Mouse (Mus musculus) stomach, postnatal 0 days (tissue): ENCODE data around the gene Grhl1. TPM values are rescaled to one million over a fixed set of nuclear protein-coding genes. Genes with fewer than 3 reads are reported as not detected.
A peak's percentile ranks its signal among the peaks of the same experiment; 100 is the strongest.

ENCODE experiments used
- ATAC-seq: fragments of 200-750 bp; cut with Nextera tagmentation; 2 replicates; pipeline ENCODE4 v1.8.0; 2017; ENCODE audit not compliant: low FRiP score, low TSS enrichment
- DNase-seq: peaks from one replicate; pipeline ENCODE4 v3.0.0-alpha.2; 2016; ENCODE audit warnings: low spot score
- H3K27ac ChIP-seq: fragments of 300-500 bp; sonication (generic); replicated peaks from 2 replicates; pipeline ENCODE4 v1.5.1; 2014; ENCODE audit warnings: mild to moderate bottlenecking, control low read depth
- H3K27me3 ChIP-seq: fragments of 300-500 bp; sonication (generic); 2 replicates; pipeline ENCODE4 v1.6.1; 2014; ENCODE audit warnings: low read length; ENCODE audit not compliant: control insufficient read depth, insufficient read depth
- H3K36me3 ChIP-seq: fragments of 300-500 bp; sonication (generic); 2 replicates; pipeline ENCODE4 v1.6.1; 2014; ENCODE audit warnings: low read length, mixed read lengths; ENCODE audit not compliant: control insufficient read depth, insufficient read depth
- H3K4me1 ChIP-seq: fragments of 300-500 bp; sonication (generic); replicated peaks from 2 replicates; pipeline ENCODE4 v1.6.1; 2014; ENCODE audit warnings: antibody characterized with exemption; ENCODE audit not compliant: control insufficient read depth, insufficient read depth
- H3K4me2 ChIP-seq: fragments of 300-500 bp; sonication (generic); replicated peaks from 2 replicates; pipeline ENCODE4 v1.6.1; 2014; ENCODE audit warnings: low read depth, mild to moderate bottlenecking, control low read depth, moderate library complexity
- H3K4me3 ChIP-seq: fragments of 300-500 bp; sonication (generic); 2 replicates; pipeline ENCODE4 v1.5.1; 2014; ENCODE audit warnings: low read depth, low read length, control low read depth
- H3K9ac ChIP-seq: fragments of 300-500 bp; sonication (generic); 2 replicates; pipeline ENCODE4 v1.6.1; 2014; ENCODE audit warnings: mild to moderate bottlenecking, low read length, control low read depth, mixed read lengths
- H3K9me3 ChIP-seq: fragments of 300-500 bp; sonication (generic); 2 replicates; pipeline ENCODE4 v1.6.1; 2016; ENCODE audit warnings: low read length; ENCODE audit not compliant: control insufficient read depth
- CTCF ChIP-seq: IDR thresholded peaks from 2 replicates; pipeline ENCODE4 v1.5.1; 2016; ENCODE audit warnings: antibody characterized with exemption, low read depth, mild to moderate bottlenecking, moderate library complexity
- EP300 ChIP-seq: optimal IDR thresholded peaks from 2 replicates; pipeline ENCODE3; 2016; ENCODE audit warnings: antibody characterized with exemption
- WGBS: fragments of 180-500 bp; shearing (Covaris S2); extraction: QIAGEN DNeasy Blood & Tissue Kit; methylation state at CpG from one replicate; pipeline ENCODE4 v1.1.7; 2014; 5-methylcytosine and 5-hydroxymethylcytosine counted together
- polyA plus RNA-seq: library from polyadenylated mRNA; unstranded; fragments of >200 nt; fragmentation: Nextera tagmentation; extraction: Ambion mirVana; gene quantifications from 2 replicates; pipeline ENCODE4 v1.2.1, GENCODE M21; 2015

Grhl1 gene
- polyA plus RNA-seq, 1 experiment from 2014 or later = 28.9 TPM

GRCm38 (mm10) chr12:24658998-24659397 lies 86.9 kb downstream of the Grhl1 start:
- no peak overlapping the region for H3K4me3 ChIP-seq
- no peaks in the 10 kb centered on the region for H3K27me3 ChIP-seq
- TF ChIP-seq EP300 (no peak), CTCF (no peak)
- no peak overlapping the region for H3K4me2 ChIP-seq
- H3K27ac ChIP-seq = no peak overlapping the region
- DNase-seq = no peak
- peaks cover 33% of the 10 kb centered on the region for H3K36me3 ChIP-seq
- WGBS = 84% methylated on average over 4 of the region's 4 CpGs
- 0 out of 2 replicates have a peak, but pooled peaks have one; percentile 38 for ATAC-seq
- H3K9ac ChIP-seq = no peak overlapping the region
- H3K9me3 ChIP-seq = no peaks in the 10 kb centered on the region
- no peaks in the 10 kb centered on the region for H3K4me1 ChIP-seq

- Histone ChIP-seq H3K9ac (no peak overlapping the region), H3K4me2 (no peak overlapping the region), H3K27ac (no peak overlapping the region), H3K36me3 (peaks cover 30% of the 10 kb centered on the region), H3K9me3 (no peaks in the 10 kb centered on the region), H3K4me1 (no peaks in the 10 kb centered on the region), H3K27me3 (no peaks in the 10 kb centered on the region), H3K4me3 (no peak overlapping the region)
- TF ChIP-seq EP300 = no peak
- no peak for TF ChIP-seq CTCF
- no peak for ATAC-seq
- 89% methylated on average over 9 of the region's 9 CpGs for WGBS
- no peak for DNase-seq
Observed at GRCm38 (mm10) chr12:24659923-24660322, 87.8 kb downstream of the Grhl1 start.

GRCm38 (mm10) chr12:24661100-24661499 lies 89.0 kb downstream of the Grhl1 start:
- Histone ChIP-seq H3K4me2 (no peak overlapping the region), H3K27me3 (no peaks in the 10 kb centered on the region), H3K36me3 (peaks cover 28% of the 10 kb centered on the region), H3K4me1 (no peaks in the 10 kb centered on the region), H3K9ac (no peak overlapping the region), H3K9me3 (no peaks in the 10 kb centered on the region), H3K4me3 (no peak overlapping the region), H3K27ac (no peak overlapping the region)
- TF ChIP-seq EP300 (no peak), CTCF (no peak)
- ATAC-seq (no peak), DNase-seq (no peak)
- 67% methylated on average over 4 of the region's 4 CpGs for WGBS

- TF ChIP-seq CTCF = no peak
- TF ChIP-seq EP300 = no peak
- no peak for ATAC-seq
- Histone ChIP-seq H3K27me3 (no peaks in the 10 kb centered on the region), H3K9me3 (no peaks in the 10 kb centered on the region), H3K4me2 (no peak overlapping the region), H3K36me3 (peaks cover 23% of the 10 kb centered on the region), H3K9ac (no peak overlapping the region), H3K4me1 (no peaks in the 10 kb centered on the region), H3K4me3 (no peak overlapping the region), H3K27ac (no peak overlapping the region)
- no peak for DNase-seq
- 79% methylated on average over 5 of the region's 5 CpGs for WGBS
Observed at GRCm38 (mm10) chr12:24662131-24662530, 90.0 kb downstream of the Grhl1 start.

Other genes starting within 250 kb of the Grhl1 start
- 12.0 and 12.8 TPM in 2 replicates for gene Taf1b, start 73.9 kb upstream of the Grhl1 start, polyA plus RNA-seq
- 9.8 and 11.3 TPM in 2 replicates for gene Klf11, start 79.0 kb downstream of the Grhl1 start, polyA plus RNA-seq
- gene Cys1, start 109.5 kb downstream of the Grhl1 start, polyA plus RNA-seq = 1.4 and 1.9 TPM in 2 replicates
- 38.0 and 41.2 TPM in 2 replicates for gene Rrm2, start 136.0 kb downstream of the Grhl1 start, polyA plus RNA-seq